Mouse (Mus musculus) spleen, adult 2 months (tissue): ENCODE measurements around the gene Ppp1r32. TPM values are rescaled to one million over a fixed set of nuclear protein-coding genes. Genes with fewer than 3 reads are reported as not detected.

Experiments
- DNase-seq, 2 experiments: peaks; one replicate each; pipeline versions ENCODE4 v3.0.0 to v3.0.0-alpha.2; 2012 to 2021; ENCODE audit warnings: low spot score in 2 of 2, low read depth in 1 of 2
- H3K27ac ChIP-seq: fragments of 200-500 bp; 2 replicates; pipeline ENCODE4 v1.5.1; 2012; ENCODE audit warnings: low read length, inconsistent platforms; ENCODE audit not compliant: insufficient read depth
- H3K27me3 ChIP-seq: fragments of 200-500 bp; 2 replicates; pipeline ENCODE4 v1.6.1; 2012; ENCODE audit warnings: mild to moderate bottlenecking, moderate library complexity, low read length, inconsistent platforms; ENCODE audit not compliant: control insufficient read depth, insufficient read depth
- H3K36me3 ChIP-seq: fragments of 200-500 bp; 2 replicates; pipeline ENCODE4 v1.6.1; 2012; ENCODE audit warnings: mild to moderate bottlenecking, low read length, inconsistent platforms; ENCODE audit not compliant: control insufficient read depth, insufficient read depth
- H3K4me1 ChIP-seq: fragments of 200-500 bp; 2 replicates; pipeline ENCODE4 v1.6.1; 2011; ENCODE audit warnings: inconsistent platforms; ENCODE audit not compliant: control insufficient read depth, insufficient read depth, insufficient read length
- H3K4me3 ChIP-seq: fragments of 200-500 bp; 2 replicates; pipeline ENCODE4 v1.5.1; 2011; ENCODE audit warnings: mild to moderate bottlenecking, inconsistent platforms; ENCODE audit not compliant: insufficient read depth, insufficient read length; ENCODE audit errors: extremely low read depth
- CTCF ChIP-seq: fragments of 200-500 bp; IDR thresholded peaks from 2 replicates; pipeline ENCODE4 v1.5.1; 2011; ENCODE audit warnings: mild to moderate bottlenecking, inconsistent platforms; ENCODE audit not compliant: insufficient read depth, insufficient read length, insufficient replicate concordance; ENCODE audit errors: extremely low read depth
- POLR2A ChIP-seq: fragments of 200-500 bp; IDR thresholded peaks from 2 replicates; pipeline ENCODE4 v1.6.1; 2011; ENCODE audit warnings: low read depth, low read length, inconsistent platforms
- WGBS: fragments of 180-500 bp; shearing (Covaris S2); methylation state at CpG from one replicate; pipeline ENCODE4 v1.1.7; 2018; 5-methylcytosine and 5-hydroxymethylcytosine counted together
- polyA plus RNA-seq: library from polyadenylated mRNA; depleted of rRNA; stranded (reverse); fragments of >200 nt; gene quantifications from 2 replicates; pipeline ENCODE4 v1.2.3, GENCODE M21; 2012; rRNA removed

The Ppp1r32 gene
- polyA plus RNA-seq, 1 experiment = 0.55 TPM

DNA sequence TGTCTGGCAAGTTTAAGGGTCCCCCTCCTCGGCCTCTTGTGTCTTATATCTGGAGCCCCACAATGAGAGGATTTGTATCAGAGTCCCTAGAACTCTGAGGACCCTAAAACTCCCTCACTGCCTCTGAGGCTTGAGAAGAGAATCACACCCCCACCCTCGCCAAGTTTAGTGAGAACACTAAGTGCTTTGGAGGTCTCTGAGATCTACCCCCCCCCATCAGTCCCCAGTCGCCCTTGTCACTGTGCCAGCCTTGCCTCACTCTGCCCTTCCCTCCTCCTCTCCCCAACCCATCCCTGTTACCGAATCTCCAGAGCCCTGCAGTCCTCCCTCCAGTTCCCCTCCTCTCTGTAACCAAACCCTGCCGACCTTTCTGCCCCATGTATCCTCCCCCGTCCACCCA lies 55.9 kb downstream of the Ppp1r32 start:
- H3K4me3 ChIP-seq = no peak overlapping the region
- TF ChIP-seq POLR2A = no peak
- no peak for TF ChIP-seq CTCF
- DNase-seq = no peak
- no peaks in the 10 kb centered on the region for H3K36me3 ChIP-seq
- peaks cover 5% of the 10 kb centered on the region for H3K27me3 ChIP-seq
- H3K4me1 ChIP-seq = no peaks in the 10 kb centered on the region
- WGBS = 72% methylated on average over 6 of the region's 6 CpGs
- no peak overlapping the region for H3K27ac ChIP-seq

GRCm38 (mm10) chr19:10426312-10426711 lies 56.4 kb downstream of the Ppp1r32 start:
- TF ChIP-seq CTCF (no peak), POLR2A (no peak)
- H3K27me3 ChIP-seq = peaks cover 6% of the 10 kb centered on the region
- H3K4me3 ChIP-seq = no peak overlapping the region
- H3K27ac ChIP-seq = no peak overlapping the region
- no peaks in the 10 kb centered on the region for H3K36me3 ChIP-seq
- H3K4me1 ChIP-seq = no peaks in the 10 kb centered on the region
- no peak for DNase-seq
- 64% methylated on average over 25 of the region's 25 CpGs for WGBS

DNA sequence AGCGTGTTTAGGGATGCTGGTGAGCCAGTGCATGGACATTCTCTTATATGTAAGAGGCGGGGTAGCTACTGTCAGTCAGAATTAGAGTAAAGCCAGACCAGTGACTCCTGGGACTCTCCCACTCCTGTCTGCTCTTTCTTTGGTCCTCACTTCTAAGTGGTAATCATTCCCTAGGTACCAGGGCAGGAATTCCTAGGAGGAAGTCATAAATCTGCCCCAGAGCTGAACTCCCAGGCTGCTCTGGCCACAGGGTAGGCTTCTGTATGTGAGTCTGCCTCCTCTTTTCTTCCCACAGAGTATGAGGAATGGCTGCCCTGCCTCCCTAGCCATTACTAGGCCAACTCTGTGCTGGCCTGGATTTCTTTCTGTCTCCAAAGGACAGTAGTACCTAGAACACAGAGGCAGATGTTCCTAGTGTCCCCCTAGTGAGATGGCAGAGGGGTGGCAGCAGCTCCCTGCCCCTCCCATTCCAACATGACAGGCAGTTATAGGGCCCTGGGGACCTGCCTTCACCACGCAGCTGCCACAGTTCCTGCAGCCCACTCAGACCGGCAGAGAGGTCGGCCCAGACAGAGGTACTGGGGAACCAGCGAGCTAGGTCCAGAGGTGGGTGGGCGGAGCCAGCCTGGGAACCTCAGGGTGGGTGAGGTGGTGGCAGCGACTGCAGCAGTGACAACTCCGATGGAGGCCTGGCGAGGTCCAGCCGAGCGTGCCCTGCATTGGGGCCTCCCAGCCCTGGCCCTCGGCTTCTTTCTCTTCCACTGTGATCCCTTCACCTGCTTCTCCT lies 57.1 kb downstream of the Ppp1r32 start:
- H3K4me3 ChIP-seq = no peak overlapping the region
- 43% methylated on average over 13 of the region's 13 CpGs for WGBS
- TF ChIP-seq POLR2A (no peak), CTCF (no peak)
- DNase-seq = no peak
- H3K4me1 ChIP-seq = no peaks in the 10 kb centered on the region
- H3K27ac ChIP-seq = no peak overlapping the region
- H3K27me3 ChIP-seq = peaks cover 6% of the 10 kb centered on the region
- no peaks in the 10 kb centered on the region for H3K36me3 ChIP-seq

DNA sequence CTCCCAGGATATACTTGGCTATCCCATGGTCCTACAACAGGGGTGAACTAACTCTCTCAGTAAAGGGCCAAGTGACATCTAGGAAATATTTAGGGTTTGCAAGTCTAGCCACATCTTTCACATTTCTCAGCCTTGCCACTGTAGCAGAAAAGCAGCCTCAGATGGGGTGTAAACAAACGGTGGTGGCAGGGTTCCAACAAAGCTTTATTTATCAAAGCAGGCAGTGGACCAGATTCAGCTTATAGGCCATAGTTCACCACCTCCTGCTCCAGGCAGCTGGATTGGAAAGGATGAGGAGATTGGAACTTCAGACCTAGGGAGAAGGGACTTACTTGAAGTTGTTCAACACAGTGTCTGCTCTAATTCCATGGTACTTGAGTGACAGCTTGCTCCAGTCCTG lies 58.0 kb downstream of the Ppp1r32 start:
- no peak for TF ChIP-seq CTCF
- TF ChIP-seq POLR2A = no peak
- WGBS = 73% methylated on average over 1 of the region's 1 CpGs
- Histone ChIP-seq H3K36me3 (no peaks in the 10 kb centered on the region), H3K27ac (no peak overlapping the region), H3K27me3 (peaks cover 6% of the 10 kb centered on the region), H3K4me3 (no peak overlapping the region), H3K4me1 (no peaks in the 10 kb centered on the region)
- no peak for DNase-seq

Other genes starting within 250 kb of the Ppp1r32 start
- 2.3 and 3.8 TPM in 2 replicates for gene Myrf, start 242.2 kb downstream of the Ppp1r32 start, polyA plus RNA-seq
- 4.4 and 5.5 TPM in 2 replicates for gene Dagla, start 178.1 kb downstream of the Ppp1r32 start, polyA plus RNA-seq
- gene Syt7, start 93.8 kb downstream of the Ppp1r32 start, polyA plus RNA-seq = 0.29 and 0.31 TPM in 2 replicates
- gene Lrrc10b, start 25.5 kb downstream of the Ppp1r32 start, polyA plus RNA-seq = 0.11 and 0.16 TPM in 2 replicates
- 39.9 and 42.3 TPM in 2 replicates for gene Cpsf7, start 42.3 kb upstream of the Ppp1r32 start, polyA plus RNA-seq
- gene Sdhaf2, start 43.2 kb upstream of the Ppp1r32 start, polyA plus RNA-seq = 16.9 and 20.1 TPM in 2 replicates
- 6.9 and 8.5 TPM in 2 replicates for gene Tmem216, start 73.3 kb upstream of the Ppp1r32 start, polyA plus RNA-seq
- gene Cyb561a3, start 94.2 kb upstream of the Ppp1r32 start, polyA plus RNA-seq = 214 and 230 TPM in 2 replicates
- 7.3 and 8.6 TPM in 2 replicates for gene Tmem138, start 94.4 kb upstream of the Ppp1r32 start, polyA plus RNA-seq
- 53.3 and 59.0 TPM in 2 replicates for gene Ddb1, start 122.4 kb upstream of the Ppp1r32 start, polyA plus RNA-seq
- gene Tkfc, start 122.7 kb upstream of the Ppp1r32 start, polyA plus RNA-seq = 4.6 and 5.4 TPM in 2 replicates
- gene Vwce, start 151.3 kb upstream of the Ppp1r32 start, polyA plus RNA-seq = 0.07 and 0.21 TPM in 2 replicates
- gene Pga5, start 195.1 kb upstream of the Ppp1r32 start, polyA plus RNA-seq = not detected in 2 replicates
- 19.7 and 22.0 TPM in 2 replicates for gene Vps37c, start 205.8 kb upstream of the Ppp1r32 start, polyA plus RNA-seq